Mouse (Mus musculus) midbrain, postnatal 0 days (tissue): ENCODE results near the gene Cdc42. TPM values are rescaled to one million over a fixed set of nuclear protein-coding genes. Genes with fewer than 3 reads are reported as not detected.

Experiments used
- ATAC-seq: fragments of 200-750 bp; cut with Nextera tagmentation; 2 replicates; pipeline ENCODE4 v1.8.0; 2017; ENCODE audit warnings: moderate number of reproducible peaks, mild to moderate bottlenecking, moderate TSS enrichment, moderate library complexity; ENCODE audit not compliant: low FRiP score
- DNase-seq: peaks from one replicate; pipeline ENCODE4 v3.0.0-alpha.2; 2015; ENCODE audit warnings: low spot score
- H3K27ac ChIP-seq: fragments of 300-500 bp; sonication (generic); 2 replicates; pipeline ENCODE4 v1.5.1; 2014; ENCODE audit warnings: low read depth, mild to moderate bottlenecking, low read length, mixed read lengths
- H3K27me3 ChIP-seq: fragments of 300-500 bp; sonication (generic); 2 replicates; pipeline ENCODE4 v1.6.1; 2014; ENCODE audit warnings: low read length, control low read depth, mixed read lengths; ENCODE audit not compliant: insufficient read depth
- H3K36me3 ChIP-seq: fragments of 300-500 bp; sonication (generic); 2 replicates; pipeline ENCODE4 v1.6.1; 2014; ENCODE audit warnings: low read length, control low read depth, mixed read lengths; ENCODE audit not compliant: insufficient read depth
- H3K4me1 ChIP-seq: fragments of 300-500 bp; sonication (generic); 2 replicates; pipeline ENCODE4 v1.6.1; 2014; ENCODE audit warnings: mild to moderate bottlenecking, control low read depth, antibody characterized with exemption, low read length, mixed read lengths; ENCODE audit not compliant: insufficient read depth
- H3K4me2 ChIP-seq: fragments of 300-500 bp; sonication (generic); 2 replicates; pipeline ENCODE4 v1.6.1; 2014; ENCODE audit warnings: low read depth, mild to moderate bottlenecking, low read length, mixed read lengths; ENCODE audit not compliant: poor library complexity, severe bottlenecking
- H3K4me3 ChIP-seq: fragments of 300-500 bp; sonication (generic); 2 replicates; pipeline ENCODE4 v1.5.1; 2014; ENCODE audit warnings: low read depth, mild to moderate bottlenecking, low read length, moderate library complexity
- H3K9ac ChIP-seq: fragments of 300-500 bp; sonication (generic); replicated peaks from 2 replicates; pipeline ENCODE4 v1.6.1; 2014; ENCODE audit warnings: mild to moderate bottlenecking, low read length, moderate library complexity, mixed read lengths; ENCODE audit not compliant: poor library complexity, severe bottlenecking
- H3K9me3 ChIP-seq: fragments of 300-500 bp; sonication (generic); 2 replicates; pipeline ENCODE4 v1.6.1; 2016; ENCODE audit warnings: low read length, control low read depth
- CTCF ChIP-seq: IDR thresholded peaks from 2 replicates; pipeline ENCODE4 v1.5.1; 2016; ENCODE audit warnings: antibody characterized with exemption, mild to moderate bottlenecking
- WGBS: fragments of 180-500 bp; shearing (Covaris S2); extraction: QIAGEN DNeasy Blood & Tissue Kit; methylation state at CpG from one replicate; pipeline ENCODE4 v1.1.7; 2014; 5-methylcytosine and 5-hydroxymethylcytosine counted together
- polyA plus RNA-seq: library from polyadenylated mRNA; unstranded; fragments of >200 nt; fragmentation: Nextera tagmentation; extraction: Ambion mirVana; gene quantifications from 2 replicates; pipeline ENCODE4 v1.2.1, GENCODE M21; 2015
- total RNA-seq: library from RNA; depleted of rRNA; stranded (reverse); fragments of >200 nt; gene quantifications from 2 replicates; pipeline ENCODE4 v1.2.3, GENCODE M21; 2014

The Cdc42 gene
- total and polyA plus RNA-seq, 2 experiments from 2014 or later = 583 to 1,182 TPM

GRCm38 (mm10) chr4:137375314-137376278, 18.1 kb upstream of the Cdc42 start:
- Histone ChIP-seq H3K27ac (no peak overlapping the region; the same call in 1 of the 2 replicates), H3K9me3 (no peaks in the 10 kb centered on the region), H3K27me3 (no peaks in the 10 kb centered on the region), H3K9ac (no peak overlapping the region), H3K4me1 (peaks cover under 1% of the 10 kb centered on the region; the same call in 1 of the 2 replicates), H3K4me2 (no peak overlapping the region), H3K36me3 (no peaks in the 10 kb centered on the region), H3K4me3 (no peak overlapping the region)
- no peak for ATAC-seq
- 59% methylated on average over 19 of the region's 19 CpGs for WGBS
- TF ChIP-seq CTCF = no peak
- no peak for DNase-seq

- ATAC-seq (no peak), DNase-seq (no peak)
- H3K9ac ChIP-seq = no peak overlapping the region
- no peak overlapping the region for H3K4me2 ChIP-seq
- peaks cover 4% of the 10 kb centered on the region; the same call in 1 of the 2 replicates for H3K4me1 ChIP-seq
- no peak for TF ChIP-seq CTCF
- WGBS = 45% methylated on average over 6 of the region's 6 CpGs
- H3K36me3 ChIP-seq = no peaks in the 10 kb centered on the region
- H3K27me3 ChIP-seq = no peaks in the 10 kb centered on the region
- no peak overlapping the region for H3K27ac ChIP-seq
- no peak overlapping the region for H3K4me3 ChIP-seq
- no peaks in the 10 kb centered on the region for H3K9me3 ChIP-seq
Observed at GRCm38 (mm10) chr4:137373711-137374110, 16.2 kb upstream of the Cdc42 start.

GRCm38 (mm10) chr4:137371596-137372523, 14.3 kb upstream of the Cdc42 start:
- H3K9ac ChIP-seq = no peak overlapping the region

GRCm38 (mm10) chr4:137369954-137370750, 12.6 kb upstream of the Cdc42 start:
- 4% methylated on average over 27 of the region's 29 CpGs for WGBS
- no peaks in the 10 kb centered on the region for H3K9me3 ChIP-seq
- TF ChIP-seq CTCF = no peak
- peaks cover 4% of the 10 kb centered on the region; the same call in 1 of the 2 replicates for H3K4me1 ChIP-seq
- no peaks in the 10 kb centered on the region for H3K36me3 ChIP-seq
- H3K4me3 ChIP-seq = peak overlapping the region; percentile 30
- peak overlapping the region; percentile 52 for H3K9ac ChIP-seq
- peak overlapping the region; percentile 64 for H3K4me2 ChIP-seq
- peak; percentile 63; the same call in 1 of the 2 replicates for ATAC-seq
- H3K27me3 ChIP-seq = no peaks in the 10 kb centered on the region
- peak; percentile 24 for DNase-seq
- peak overlapping the region; percentile 47; the same call in 1 of the 2 replicates for H3K27ac ChIP-seq

More at GRCm38 (mm10) chr4:137371596-137372523, 14.3 kb upstream of the Cdc42 start:
- 90% methylated on average over 16 of the region's 16 CpGs for WGBS
- Histone ChIP-seq H3K4me3 (no peak overlapping the region), H3K36me3 (no peaks in the 10 kb centered on the region), H3K9me3 (no peaks in the 10 kb centered on the region), H3K4me2 (no peak overlapping the region), H3K27me3 (no peaks in the 10 kb centered on the region), H3K4me1 (peaks cover 4% of the 10 kb centered on the region; the same call in 1 of the 2 replicates), H3K27ac (no peak overlapping the region)
- no peak for TF ChIP-seq CTCF
- ATAC-seq = no peak
- no peak for DNase-seq

GRCm38 (mm10) chr4:137368198-137368597, 10.7 kb upstream of the Cdc42 start:
- no peak overlapping the region for H3K4me3 ChIP-seq
- WGBS = 36% methylated on average over 1 of the region's 1 CpGs
- TF ChIP-seq CTCF = no peak
- DNase-seq (no peak), ATAC-seq (no peak)
- H3K27me3 ChIP-seq = no peaks in the 10 kb centered on the region
- H3K4me1 ChIP-seq = peaks cover 4% of the 10 kb centered on the region; the same call in 1 of the 2 replicates
- H3K4me2 ChIP-seq = no peak overlapping the region
- no peaks in the 10 kb centered on the region for H3K36me3 ChIP-seq
- no peak overlapping the region for H3K9ac ChIP-seq
- peak overlapping the region; percentile 6; the same call in 1 of the 2 replicates for H3K27ac ChIP-seq
- no peaks in the 10 kb centered on the region for H3K9me3 ChIP-seq
